Mouse (Mus musculus) forebrain, embryonic 12.5 days (tissue): ENCODE measurements around the gene 0610037L13Rik. TPM values are rescaled to one million over a fixed set of nuclear protein-coding genes. Genes with fewer than 3 reads are reported as not detected.

Experiments used
- polyA plus RNA-seq: library from polyadenylated mRNA; unstranded; fragments of >200 nt; fragmentation: Nextera tagmentation; extraction: Ambion mirVana; gene quantifications from 2 replicates; pipeline ENCODE4 v1.2.1, GENCODE M21; 2016

0610037L13Rik gene
- polyA plus RNA-seq, 1 experiment from 2014 or later: 110 TPM

Other genes starting within 250 kb of the 0610037L13Rik start
- 27.5 and 30.8 TPM in 2 replicates for gene Dmrtb1, start 205.6 kb upstream of the 0610037L13Rik start, polyA plus RNA-seq
- 43.3 and 48.3 TPM in 2 replicates for gene Lrp8, start 87.6 kb upstream of the 0610037L13Rik start, polyA plus RNA-seq
- 232 and 233 TPM in 2 replicates for gene Magoh, start 10.1 kb upstream of the 0610037L13Rik start, polyA plus RNA-seq
- 25.1 and 25.4 TPM in 2 replicates for gene Cpt2, start 33.8 kb downstream of the 0610037L13Rik start, polyA plus RNA-seq
- not detected in 2 replicates for gene Slc1a7, start 78.5 kb downstream of the 0610037L13Rik start, polyA plus RNA-seq
- gene Podn, start 206.6 kb downstream of the 0610037L13Rik start, polyA plus RNA-seq: 0.21 and 0.27 TPM in 2 replicates